Mouse (Mus musculus) testis, postnatal 14 days (tissue): Measurements from ENCODE around the gene Dhrs3.

Experiments
- DNase-seq: peaks from one replicate; pipeline ENCODE4 v3.0.0; 2021; ENCODE audit warnings: low spot score

Gene Dhrs3

GRCm38 (mm10) chr4:144892133-144892936 lies at the start of gene Dhrs3:
TSS of gene Dhrs3 (plus strand) at chr4:144892827.
- peak; percentile 77 for DNase-seq

DNA sequence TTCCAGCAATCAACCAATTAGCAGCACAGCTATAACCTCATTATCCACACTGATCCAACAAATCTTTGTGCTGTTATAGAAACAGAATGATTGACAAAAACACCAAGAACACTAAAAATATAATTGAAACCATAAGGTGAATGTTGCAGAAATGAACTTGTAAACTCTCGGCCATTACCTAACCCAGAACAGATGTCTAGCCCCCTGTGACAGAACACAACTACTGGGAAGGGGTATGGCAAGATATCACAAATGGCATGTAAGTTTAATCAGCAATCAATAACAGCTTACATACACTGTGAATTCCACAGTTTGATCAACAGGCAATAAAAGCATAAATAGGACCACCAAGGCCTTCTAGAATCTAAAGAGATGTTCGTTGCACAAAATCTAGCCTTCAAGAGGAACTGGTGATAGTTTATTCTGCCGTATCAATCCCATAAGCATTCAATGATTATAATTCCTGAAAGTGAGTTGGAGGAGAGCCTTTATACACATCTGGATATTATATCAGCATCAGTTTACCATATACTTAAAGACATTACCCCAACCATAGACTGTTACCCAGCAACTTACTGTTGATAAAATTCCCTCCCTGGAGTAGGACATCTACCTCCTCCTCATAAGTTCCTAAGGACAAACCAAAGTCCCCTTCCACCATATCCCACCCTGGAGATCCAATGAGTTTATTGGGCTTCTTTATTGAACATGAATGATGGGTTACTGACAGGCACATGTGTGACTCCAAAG lies 30.7 kb upstream of the Dhrs3 start:
- no peak for DNase-seq

DNA sequence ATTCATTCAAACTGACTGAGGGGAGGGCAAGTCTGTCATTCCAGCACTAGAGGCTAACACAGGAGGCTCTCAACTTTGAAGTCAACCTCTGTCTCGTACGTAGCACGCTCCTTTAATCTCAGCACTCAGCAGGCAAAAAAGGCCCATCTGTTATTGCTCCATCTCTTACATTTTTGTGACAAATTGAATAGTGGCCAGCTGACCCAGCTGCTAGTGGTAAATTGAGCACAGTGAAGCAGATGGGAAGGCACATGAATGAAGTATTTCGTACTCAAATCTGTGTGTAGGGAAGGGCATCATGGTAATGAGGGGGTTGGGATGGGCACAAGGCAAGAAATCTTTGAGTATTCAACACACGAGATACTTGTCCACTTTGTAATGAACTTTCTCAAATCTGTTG lies 24.7 kb upstream of the Dhrs3 start:
- no peak for DNase-seq

- DNase-seq = no peak
Measured at GRCm38 (mm10) chr4:144868584-144868983, 24.0 kb upstream of the Dhrs3 start.

DNA sequence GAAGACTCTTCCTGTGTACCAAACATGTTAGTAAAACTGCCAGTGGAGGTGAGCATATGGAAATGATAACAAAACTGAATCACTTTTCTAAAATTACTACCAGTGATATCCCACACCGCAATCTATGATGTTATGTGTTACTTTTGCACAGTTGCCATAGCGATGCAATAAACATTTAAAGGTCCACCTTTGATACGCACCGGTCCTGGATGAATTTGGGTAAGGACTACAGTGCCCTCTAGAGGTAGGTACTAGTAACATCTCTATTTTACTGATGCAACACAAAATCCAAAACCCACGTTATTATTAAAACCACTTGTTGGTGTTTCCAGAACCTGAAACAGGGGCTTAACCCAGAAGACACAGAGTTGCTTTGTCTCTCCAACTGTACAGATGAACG lies 19.7 kb upstream of the Dhrs3 start:
- no peak for DNase-seq

DNA sequence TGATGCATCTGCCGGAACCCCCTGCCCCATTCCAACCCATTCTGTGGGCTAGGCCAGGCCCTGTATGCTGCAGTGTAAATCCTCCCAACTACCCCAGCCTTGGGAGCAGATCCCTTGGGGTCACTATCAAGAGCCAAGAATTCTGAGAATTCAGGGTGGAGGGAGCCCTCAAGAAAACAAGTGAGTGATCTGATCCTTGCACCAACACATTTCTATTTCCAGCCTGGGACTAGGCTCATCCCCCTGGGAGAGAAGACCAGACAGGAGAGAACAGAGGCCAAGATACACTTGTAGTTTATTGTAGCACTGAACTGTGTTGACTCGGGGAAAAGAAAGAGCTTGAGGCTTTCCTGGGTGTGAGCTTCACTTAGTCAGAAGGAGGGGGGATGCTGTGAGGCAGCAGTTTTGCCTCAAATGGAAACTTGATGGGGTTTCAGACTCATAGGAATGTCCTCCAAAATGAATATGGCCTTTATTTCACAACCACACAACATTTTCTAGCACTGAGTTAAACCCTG lies 17.0 kb upstream of the Dhrs3 start:
- no peak for DNase-seq

DNA sequence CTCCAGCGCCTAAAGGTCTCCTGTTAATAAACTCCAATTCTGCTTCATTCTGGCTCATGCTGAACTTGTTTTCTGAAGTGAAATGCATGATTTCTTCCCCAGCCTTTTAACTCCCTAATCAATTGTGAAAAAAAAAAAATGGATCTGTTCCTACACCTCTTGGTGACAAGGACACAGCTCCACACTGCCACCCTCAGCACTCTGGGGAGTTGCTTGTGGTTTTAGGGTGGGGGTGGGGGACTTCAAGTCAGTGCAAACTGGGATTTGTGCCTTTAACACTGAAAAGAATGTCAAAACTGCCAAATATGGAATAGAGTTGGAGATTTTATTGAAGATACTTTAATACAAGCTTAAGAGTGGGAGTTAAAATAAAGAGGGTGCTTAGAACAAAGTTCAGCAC lies 13.1 kb upstream of the Dhrs3 start:
- no peak for DNase-seq

GRCm38 (mm10) chr4:144881376-144881775 lies 11.3 kb upstream of the Dhrs3 start:
- DNase-seq = no peak

DNA sequence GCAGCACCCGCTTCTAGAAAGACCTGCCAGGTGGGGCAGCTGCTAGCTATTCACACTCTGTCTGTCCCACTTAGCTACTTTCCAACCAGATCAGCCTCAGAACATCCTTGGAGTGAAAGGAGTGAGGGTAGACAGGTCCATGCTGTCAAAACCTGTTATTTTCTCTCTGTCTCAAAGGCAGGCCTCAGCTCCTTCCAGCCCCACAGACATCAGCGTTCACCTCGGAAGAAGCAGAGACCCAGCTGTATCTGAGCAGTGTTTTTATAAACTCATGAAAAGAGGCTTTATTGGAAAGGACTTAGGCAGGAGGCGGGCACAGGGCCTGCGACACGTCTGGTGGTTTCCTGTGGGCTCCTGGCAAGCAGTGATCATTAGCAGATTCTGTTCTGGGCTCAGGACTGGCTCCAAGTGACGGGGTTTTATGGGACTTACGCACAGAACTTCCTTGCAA lies 9.7 kb upstream of the Dhrs3 start:
- DNase-seq = no peak

DNA sequence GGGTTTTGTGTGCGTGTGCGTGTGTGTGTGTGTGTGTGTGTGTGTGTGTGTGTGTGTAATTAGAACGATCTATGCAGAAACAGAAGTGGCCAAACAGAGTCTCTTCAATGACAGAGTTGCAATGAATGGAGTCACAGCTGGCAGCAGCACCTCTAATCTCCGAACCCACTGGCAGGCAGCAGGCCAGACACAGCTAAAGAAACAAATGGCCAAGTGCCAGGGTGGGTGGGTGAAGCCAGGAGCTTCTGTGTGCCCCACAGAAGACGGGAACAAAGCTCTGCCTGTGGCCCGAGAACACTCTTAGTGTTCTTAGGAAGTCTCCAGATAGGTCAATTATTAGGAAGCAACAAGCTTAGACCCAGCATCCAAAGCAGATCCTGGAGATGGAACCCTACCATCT lies 6.2 kb upstream of the Dhrs3 start:
- DNase-seq = no peak

DNA sequence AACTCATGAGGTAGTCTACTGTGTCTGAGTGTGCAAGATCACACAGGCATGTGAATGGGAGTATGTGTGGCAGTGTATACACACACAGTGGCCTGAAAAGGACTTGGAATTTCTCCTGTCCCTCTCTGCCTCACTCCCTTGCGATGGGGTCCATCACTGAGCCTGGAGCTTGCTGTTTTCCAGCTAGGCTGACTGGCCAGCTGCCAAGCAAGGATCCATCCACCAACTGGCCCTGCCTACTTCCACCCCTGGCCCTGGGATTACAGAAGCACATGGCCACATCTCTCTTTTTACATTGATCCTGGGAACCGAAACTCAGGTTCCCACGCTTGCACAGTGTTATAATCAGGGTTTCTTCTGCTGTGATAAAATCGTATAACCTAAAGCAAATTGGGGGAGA lies 3.9 kb upstream of the Dhrs3 start:
- DNase-seq = no peak

- DNase-seq = no peak
Measured at GRCm38 (mm10) chr4:144889505-144890301, 2.9 kb upstream of the Dhrs3 start.

DNA sequence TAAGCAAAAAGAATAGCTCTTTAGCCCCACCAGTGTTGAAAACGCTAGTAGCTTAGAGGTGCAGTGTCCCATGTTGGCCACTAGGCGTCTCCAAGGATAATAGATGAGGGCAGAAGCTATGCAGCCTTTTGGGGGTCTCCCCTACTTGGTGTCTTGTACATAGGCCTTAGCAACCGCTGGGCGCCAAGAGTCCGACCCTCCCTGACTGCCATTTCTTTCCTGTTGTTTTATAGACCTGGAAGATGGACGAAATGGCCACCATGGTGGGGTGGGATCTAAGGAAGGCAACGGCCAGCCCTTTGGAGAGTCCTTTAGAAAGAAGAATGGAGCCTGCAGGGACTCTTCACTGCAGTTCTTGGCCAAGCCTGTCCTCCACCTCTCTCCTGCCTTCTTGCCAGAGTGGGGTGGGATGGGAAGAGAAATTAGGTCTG lies 1.9 kb upstream of the Dhrs3 start:
- peak; percentile 33 for DNase-seq

- peak; percentile 51 for DNase-seq
Measured at GRCm38 (mm10) chr4:144891121-144891711, 1.4 kb upstream of the Dhrs3 start.

DNA sequence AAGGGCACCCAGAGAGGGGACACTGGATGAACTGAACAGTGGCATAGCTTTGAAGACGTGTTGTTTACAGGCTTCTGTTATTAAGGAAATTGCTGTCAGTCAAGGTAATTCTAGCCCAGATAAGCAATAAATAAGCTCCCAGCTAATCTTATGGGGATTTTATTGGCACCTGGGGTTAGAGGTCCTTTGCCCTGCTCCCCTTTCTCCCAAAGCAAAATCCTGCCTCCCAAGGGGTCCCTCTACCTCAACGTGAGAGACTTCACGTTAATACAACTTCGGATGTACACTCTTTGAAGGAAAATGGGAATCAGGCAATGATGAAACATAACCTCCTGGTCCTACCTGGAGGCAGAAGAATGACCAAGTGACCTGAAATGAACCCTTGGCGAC lies 889 bp upstream of the Dhrs3 start:
- DNase-seq = no peak

GRCm38 (mm10) chr4:144892937-144893272 lies 278 bp downstream of the Dhrs3 start:
- no peak for DNase-seq

- peak; percentile 12 for DNase-seq
Measured at GRCm38 (mm10) chr4:144893561-144894486, 1.2 kb downstream of the Dhrs3 start.

DNA sequence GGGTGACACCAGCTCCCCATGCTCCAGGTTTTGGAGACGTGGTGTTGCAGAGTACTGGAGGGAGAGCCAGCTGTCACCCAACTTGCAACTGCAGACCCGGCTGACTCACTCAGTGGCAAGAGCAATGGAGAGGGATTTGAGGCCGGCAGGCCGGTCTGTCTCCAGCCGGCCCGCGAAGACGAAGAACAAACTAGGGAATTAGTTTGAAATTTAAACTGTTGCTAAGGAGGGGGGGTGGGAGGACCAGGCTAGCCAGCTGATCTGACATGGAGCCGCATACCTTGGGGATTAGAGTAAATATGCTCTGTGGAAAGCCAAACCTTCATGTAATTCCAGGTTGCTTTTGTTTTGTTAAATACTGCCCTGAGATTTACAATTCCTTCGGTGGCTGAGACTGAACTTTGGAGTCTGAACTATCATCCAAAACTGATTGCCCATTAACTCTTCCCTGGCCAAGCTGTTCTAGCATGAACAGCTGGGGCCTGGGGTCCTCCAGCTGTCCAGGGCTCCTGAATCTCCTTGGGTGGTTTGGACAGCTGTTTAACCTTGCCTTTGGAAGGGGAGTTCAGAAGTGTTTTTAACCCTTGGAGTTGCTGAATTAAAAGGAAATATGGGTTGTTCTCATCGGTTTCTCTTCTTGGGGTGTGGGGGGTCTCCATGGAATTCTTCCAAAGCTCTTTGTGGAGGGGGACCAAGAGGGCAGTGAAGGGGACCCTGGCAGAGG lies 2.0 kb downstream of the Dhrs3 start:
- DNase-seq = peak; percentile 9

GRCm38 (mm10) chr4:144895211-144895590 lies 2.6 kb downstream of the Dhrs3 start:
- no peak for DNase-seq

DNA sequence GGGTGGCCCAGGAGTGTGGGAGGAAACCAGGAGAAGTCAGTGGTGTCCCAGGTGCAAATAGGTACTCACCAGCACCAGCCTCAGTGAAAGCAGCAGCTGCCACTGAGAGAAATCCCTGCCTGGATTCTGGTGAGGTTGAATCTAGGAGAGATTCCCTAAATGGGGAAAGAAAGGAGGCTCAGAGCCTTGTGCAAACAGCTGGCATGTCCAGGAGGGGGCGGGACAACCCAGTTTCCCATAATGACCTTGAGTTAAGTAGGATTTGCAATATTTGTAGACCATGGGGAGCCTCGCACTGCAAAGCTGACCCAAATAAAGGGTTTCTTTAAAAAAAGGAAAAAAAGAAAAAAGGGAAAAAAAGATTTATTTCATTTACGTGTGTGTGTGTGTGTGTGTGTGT lies 3.7 kb downstream of the Dhrs3 start:
- DNase-seq = peak; percentile 35
